Mouse (Mus musculus): ENCODE results near the gene Mfsd12. TPM values are rescaled to one million over a fixed set of nuclear protein-coding genes. Genes with fewer than 3 reads are reported as not detected.

Gene Mfsd12
- polyA plus RNA-seq, 1 experiment, result 6.2 TPM

DNA sequence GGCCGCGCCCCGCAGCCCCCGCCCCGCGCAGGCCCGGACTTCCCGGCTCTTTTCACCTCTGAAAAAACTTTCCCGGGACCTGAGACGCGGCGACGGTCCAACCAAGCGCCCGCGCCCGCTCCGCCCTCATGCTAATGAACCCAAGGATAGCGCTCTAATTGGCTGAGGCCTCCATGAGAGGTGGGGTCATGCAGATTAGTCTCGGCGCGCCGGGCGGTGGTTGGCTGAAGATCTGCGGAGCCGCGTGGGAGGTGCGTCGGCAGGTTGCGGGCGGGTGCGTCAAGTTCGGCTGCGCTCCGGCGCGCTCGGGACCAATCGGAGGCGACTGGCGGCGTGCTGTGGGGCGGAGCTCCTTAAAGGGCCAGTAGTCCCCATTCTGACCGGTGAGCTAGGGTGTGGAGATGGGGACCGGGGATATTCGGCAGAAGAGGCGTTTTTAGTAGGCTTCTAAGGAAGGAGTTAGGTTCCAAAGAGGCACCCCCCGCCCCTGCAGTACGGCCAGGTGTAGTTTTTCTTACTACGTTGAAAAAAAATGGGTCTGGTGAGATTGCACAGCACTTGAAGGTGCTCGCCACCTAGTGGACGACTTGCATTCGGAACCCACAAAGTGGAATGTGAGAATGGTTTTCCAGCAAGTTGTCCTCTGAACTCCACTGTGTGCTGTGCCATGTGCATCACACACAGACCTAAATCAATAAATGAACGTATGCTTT, 6.8 kb upstream of the Mfsd12 start, which contains the start of gene Hmg20b:
Gene Hmg20b, minus strand, starts transcription at position 130 of the 713 bp plus-strand sequence.
- TF ChIP-seq POLR2A (IDR thresholded peaks at IDR 0.05; ENCODE audit: low read depth, low read length) (no peak), CTCF (IDR thresholded peaks at IDR 0.05; ENCODE audit: borderline replicate concordance, insufficient read depth, low read length) (peak; percentile 67; the same call in 1 of the 2 replicates)
- Histone ChIP-seq H3K4me3 (ENCODE audit: insufficient read depth, low read length) (peak within 1 kb of the TSS; percentile 77), H3K27ac (ENCODE audit: insufficient read depth, low read length) (peak within 1 kb of the TSS; percentile 75), H3K4me1 (ENCODE audit: control insufficient read depth, insufficient read depth, low read length) (peaks cover 4% of the 10 kb centered on the region; the same call in 1 of the 2 replicates)

DNA sequence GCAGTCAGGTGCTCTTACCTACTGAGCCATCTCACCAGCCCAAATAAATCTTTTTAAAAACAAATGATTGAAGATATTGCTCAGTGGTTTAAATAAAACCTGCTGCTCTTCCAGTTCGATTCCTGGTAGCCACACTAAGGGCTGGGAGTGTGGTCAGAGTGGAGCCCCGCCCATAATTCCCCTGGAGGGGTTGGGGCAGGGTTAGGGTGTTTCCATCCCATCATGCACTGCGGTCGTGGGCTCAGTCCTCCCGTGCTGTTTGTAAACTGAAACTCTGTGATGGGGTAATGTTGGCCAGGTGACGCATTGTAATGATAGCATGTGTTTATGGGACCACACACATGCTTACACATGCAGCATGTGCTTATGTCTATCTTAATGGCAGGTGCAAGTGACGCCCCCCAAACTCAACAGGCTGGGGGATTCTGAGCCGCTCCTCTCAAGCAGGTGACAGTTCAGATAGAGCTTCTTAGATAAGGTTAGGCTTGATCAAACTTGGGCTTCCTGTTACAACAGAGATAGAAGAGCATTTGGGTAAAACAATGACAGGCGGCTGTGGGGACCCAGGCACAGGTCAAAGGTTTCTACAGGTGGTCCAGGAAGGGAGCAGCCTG, 5.5 kb upstream of the Mfsd12 start:
- H3K4me3 ChIP-seq (ENCODE audit: insufficient read depth, low read length), result no peak overlapping the region
- H3K27ac ChIP-seq (ENCODE audit: insufficient read depth, low read length), result no peak overlapping the region
- H3K4me1 ChIP-seq (ENCODE audit: control insufficient read depth, insufficient read depth, low read length), result peaks cover 4% of the 10 kb centered on the region; the same call in 1 of the 2 replicates
- TF ChIP-seq POLR2A (IDR thresholded peaks at IDR 0.05; ENCODE audit: low read depth, low read length), result no peak
- TF ChIP-seq CTCF (IDR thresholded peaks at IDR 0.05; ENCODE audit: borderline replicate concordance, insufficient read depth, low read length), result no peak

GRCm38 (mm10) chr10:81354738-81355477, 2.4 kb upstream of the Mfsd12 start:
- H3K27ac ChIP-seq (ENCODE audit: insufficient read depth, low read length), result no peak overlapping the region

GRCm38 (mm10) chr10:81355533-81355932, 1.8 kb upstream of the Mfsd12 start:
- Histone ChIP-seq H3K27ac (ENCODE audit: insufficient read depth, low read length) (no peak overlapping the region), H3K4me1 (ENCODE audit: control insufficient read depth, insufficient read depth, low read length) (0 out of 2 replicates have a peak, but pooled peaks cover 2% of the 10 kb centered on the region), H3K4me3 (ENCODE audit: insufficient read depth, low read length) (no peak overlapping the region)
- TF ChIP-seq CTCF (IDR thresholded peaks at IDR 0.05; ENCODE audit: borderline replicate concordance, insufficient read depth, low read length) (no peak), POLR2A (IDR thresholded peaks at IDR 0.05; ENCODE audit: low read depth, low read length) (no peak)

More at GRCm38 (mm10) chr10:81354738-81355477, 2.4 kb upstream of the Mfsd12 start:
- no peak overlapping the region for H3K4me3 ChIP-seq (ENCODE audit: insufficient read depth, low read length)
- no peak for TF ChIP-seq POLR2A (IDR thresholded peaks at IDR 0.05; ENCODE audit: low read depth, low read length)
- TF ChIP-seq CTCF (IDR thresholded peaks at IDR 0.05; ENCODE audit: borderline replicate concordance, insufficient read depth, low read length), result no peak
- H3K4me1 ChIP-seq (ENCODE audit: control insufficient read depth, insufficient read depth, low read length), result 0 out of 2 replicates have a peak, but pooled peaks cover 2% of the 10 kb centered on the region

DNA sequence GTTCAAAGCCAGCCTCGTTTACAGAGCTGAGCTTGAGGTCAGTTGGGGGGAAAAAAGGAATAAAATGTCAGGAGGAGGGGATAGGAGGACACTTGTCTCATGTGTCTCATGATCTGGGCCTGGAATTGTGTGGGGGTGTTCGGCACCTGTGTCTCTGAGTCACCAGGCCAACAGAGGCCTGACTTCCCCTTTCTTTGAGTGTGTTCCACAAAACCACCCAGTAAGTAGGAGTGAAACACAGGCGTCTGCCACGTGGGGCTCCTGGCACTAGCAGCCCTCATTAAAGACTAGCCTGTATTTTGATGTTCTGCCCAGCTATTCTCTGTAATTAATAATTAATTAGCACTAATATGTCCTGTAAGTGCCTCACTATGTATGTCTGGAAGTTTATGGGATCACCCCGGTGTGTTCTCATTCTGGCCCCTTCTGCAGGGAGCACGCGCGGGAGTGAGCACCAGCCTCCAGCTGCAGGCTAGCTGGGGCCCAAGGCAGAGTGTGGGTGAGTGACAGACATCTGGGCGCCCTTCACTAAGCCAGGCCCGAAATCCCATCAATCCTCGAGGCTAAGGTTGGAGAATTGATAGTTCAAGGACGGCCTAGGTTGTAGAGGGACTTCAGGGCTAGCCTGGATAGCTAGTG, 820 bp upstream of the Mfsd12 start:
- Histone ChIP-seq H3K4me1 (ENCODE audit: control insufficient read depth, insufficient read depth, low read length) (0 out of 2 replicates have a peak, but pooled peaks cover 2% of the 10 kb centered on the region), H3K27ac (ENCODE audit: insufficient read depth, low read length) (no peak overlapping the region), H3K4me3 (ENCODE audit: insufficient read depth, low read length) (no peak overlapping the region)
- TF ChIP-seq POLR2A (IDR thresholded peaks at IDR 0.05; ENCODE audit: low read depth, low read length) (no peak), CTCF (IDR thresholded peaks at IDR 0.05; ENCODE audit: borderline replicate concordance, insufficient read depth, low read length) (no peak)

- peak overlapping the region; percentile 67 for H3K4me3 ChIP-seq (ENCODE audit: insufficient read depth, low read length)
- 0 out of 2 replicates have a peak, but pooled peaks cover 2% of the 10 kb centered on the region for H3K4me1 ChIP-seq (ENCODE audit: control insufficient read depth, insufficient read depth, low read length)
- no peak overlapping the region for H3K27ac ChIP-seq (ENCODE audit: insufficient read depth, low read length)
- TF ChIP-seq CTCF (IDR thresholded peaks at IDR 0.05; ENCODE audit: borderline replicate concordance, insufficient read depth, low read length) (no peak), POLR2A (IDR thresholded peaks at IDR 0.05; ENCODE audit: low read depth, low read length) (no peak)
Measured at GRCm38 (mm10) chr10:81358209-81358608, 918 bp downstream of the Mfsd12 start.

DNA sequence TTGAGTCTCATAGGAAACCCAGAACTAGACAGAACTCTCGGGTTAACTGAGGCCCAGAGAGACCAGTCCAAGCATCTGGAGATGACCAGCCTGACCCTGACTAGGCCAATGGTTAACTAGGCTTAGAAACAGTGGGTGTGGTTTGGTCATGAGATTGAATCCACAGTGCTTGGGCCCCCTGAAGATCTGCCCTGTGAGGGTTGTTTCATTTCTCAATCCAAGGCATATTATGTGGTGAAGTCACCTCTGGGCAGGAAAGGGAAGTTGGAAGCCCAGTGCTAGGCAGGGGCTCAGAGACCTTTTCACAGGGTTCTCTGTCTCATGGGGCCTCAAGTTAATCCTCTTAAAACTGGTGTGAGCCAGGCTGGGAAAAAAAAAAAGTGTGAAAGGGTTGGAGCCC, 1.6 kb downstream of the Mfsd12 start:
- no peak for TF ChIP-seq POLR2A (IDR thresholded peaks at IDR 0.05; ENCODE audit: low read depth, low read length)
- no peak for TF ChIP-seq CTCF (IDR thresholded peaks at IDR 0.05; ENCODE audit: borderline replicate concordance, insufficient read depth, low read length)
- H3K4me1 ChIP-seq (ENCODE audit: control insufficient read depth, insufficient read depth, low read length), result 0 out of 2 replicates have a peak, but pooled peaks cover 2% of the 10 kb centered on the region
- no peak overlapping the region for H3K27ac ChIP-seq (ENCODE audit: insufficient read depth, low read length)
- H3K4me3 ChIP-seq (ENCODE audit: insufficient read depth, low read length), result no peak overlapping the region

DNA sequence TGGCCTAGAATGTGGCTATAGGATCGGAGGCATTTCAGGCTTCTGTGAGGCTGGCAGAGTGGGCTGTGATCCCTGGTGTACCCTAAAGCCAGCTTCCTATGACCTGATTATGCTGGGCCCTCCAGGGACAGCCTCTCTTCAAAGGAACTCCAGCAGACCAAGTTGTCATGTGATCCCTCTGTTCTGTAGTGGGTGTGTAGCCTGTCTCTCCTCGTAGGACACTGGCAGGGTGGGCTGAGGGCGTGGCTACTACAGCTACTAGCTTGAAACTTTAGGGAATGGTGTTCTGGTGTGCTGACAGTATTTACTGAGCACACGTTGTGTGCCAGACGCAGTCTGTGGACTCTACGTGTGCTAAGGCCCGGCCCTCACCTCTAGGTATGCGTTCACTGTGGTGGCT, 3.4 kb downstream of the Mfsd12 start:
- Histone ChIP-seq H3K27ac (ENCODE audit: insufficient read depth, low read length) (no peak overlapping the region), H3K4me1 (ENCODE audit: control insufficient read depth, insufficient read depth, low read length) (0 out of 2 replicates have a peak, but pooled peaks cover 2% of the 10 kb centered on the region), H3K4me3 (ENCODE audit: insufficient read depth, low read length) (no peak overlapping the region)
- TF ChIP-seq CTCF (IDR thresholded peaks at IDR 0.05; ENCODE audit: borderline replicate concordance, insufficient read depth, low read length), result no peak
- no peak for TF ChIP-seq POLR2A (IDR thresholded peaks at IDR 0.05; ENCODE audit: low read depth, low read length)

DNA sequence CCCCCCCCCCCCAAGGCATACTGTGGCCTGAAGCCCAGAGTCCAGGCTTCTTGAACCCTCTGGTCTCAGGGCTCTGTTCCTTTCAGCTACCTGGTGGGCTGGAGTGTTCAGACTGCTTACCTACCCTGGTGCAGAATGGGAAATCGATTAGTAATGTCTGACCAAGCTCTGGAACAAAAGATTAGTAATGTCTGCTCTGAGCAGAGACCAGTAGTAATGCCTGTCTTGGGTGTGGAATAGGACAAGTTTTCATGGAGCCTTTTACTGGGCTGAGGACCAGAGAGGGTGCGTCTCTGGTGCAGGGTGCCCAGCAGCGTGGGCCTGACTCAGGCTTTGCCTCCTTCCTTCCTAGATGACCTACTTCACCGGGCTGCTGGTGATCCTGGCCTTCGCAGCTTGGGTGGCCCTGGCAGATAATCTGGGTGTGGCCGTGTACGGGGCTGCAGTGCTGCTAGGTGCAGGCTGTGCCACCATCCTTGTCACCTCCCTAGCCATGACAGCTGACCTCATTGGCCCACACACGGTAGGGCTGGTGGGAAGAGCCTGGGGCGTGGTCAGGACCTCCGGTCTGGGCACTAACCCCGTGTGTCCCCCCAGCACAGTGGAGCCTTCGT, 5.2 kb downstream of the Mfsd12 start:
- Histone ChIP-seq H3K27ac (ENCODE audit: insufficient read depth, low read length) (no peak overlapping the region), H3K4me3 (ENCODE audit: insufficient read depth, low read length) (no peak overlapping the region), H3K4me1 (ENCODE audit: control insufficient read depth, insufficient read depth, low read length) (no peaks in the 10 kb centered on the region)
- TF ChIP-seq POLR2A (IDR thresholded peaks at IDR 0.05; ENCODE audit: low read depth, low read length) (no peak), CTCF (IDR thresholded peaks at IDR 0.05; ENCODE audit: borderline replicate concordance, insufficient read depth, low read length) (no peak)

Data from embryonic fibroblast, embryonic 13.5 days (primary cell).